Mouse (Mus musculus) liver, embryonic 12.5 days (tissue): ENCODE measurements around the gene Gm49378. TPM values are rescaled to one million over a fixed set of nuclear protein-coding genes. Genes with fewer than 3 reads are reported as not detected.

Experiments used
- ATAC-seq: fragments of 200-750 bp; cut with Nextera tagmentation; 2 replicates; pipeline ENCODE4 v1.8.0; 2017; ENCODE audit warnings: moderate number of reproducible peaks, mild to moderate bottlenecking, moderate library complexity
- H3K27ac ChIP-seq: fragments of 300-500 bp; sonication (generic); 2 replicates; pipeline ENCODE4 v1.5.1; 2016; ENCODE audit warnings: mild to moderate bottlenecking
- H3K27me3 ChIP-seq: fragments of 300-500 bp; sonication (generic); replicated peaks from 2 replicates; pipeline ENCODE4 v1.6.1; 2016; ENCODE audit warnings: mild to moderate bottlenecking, moderate library complexity
- H3K36me3 ChIP-seq: fragments of 300-500 bp; sonication (generic); 2 replicates; pipeline ENCODE4 v1.6.1; 2016; ENCODE audit warnings: mild to moderate bottlenecking, moderate library complexity
- H3K4me1 ChIP-seq: fragments of 300-500 bp; sonication (generic); 2 replicates; pipeline ENCODE4 v1.6.1; 2016
- H3K4me2 ChIP-seq: fragments of 300-500 bp; sonication (generic); 2 replicates; pipeline ENCODE4 v1.6.1; 2016; ENCODE audit warnings: mild to moderate bottlenecking, moderate library complexity
- H3K4me3 ChIP-seq: fragments of 300-500 bp; sonication (generic); 2 replicates; pipeline ENCODE4 v1.5.1; 2016; ENCODE audit warnings: mild to moderate bottlenecking, moderate library complexity
- H3K9ac ChIP-seq: fragments of 300-500 bp; sonication (generic); 2 replicates; pipeline ENCODE4 v1.6.1; 2016; ENCODE audit warnings: mild to moderate bottlenecking, moderate library complexity
- H3K9me3 ChIP-seq: fragments of 300-500 bp; sonication (generic); replicated peaks from 2 replicates; pipeline ENCODE4 v1.6.1; 2016; ENCODE audit warnings: mild to moderate bottlenecking, moderate library complexity
- WGBS: fragments of 180-500 bp; shearing (Covaris S2); methylation state at CpG from one replicate; pipeline ENCODE4 v1.1.7; 2016; ENCODE audit not compliant: insufficient replicate concordance; 5-methylcytosine and 5-hydroxymethylcytosine counted together
- polyA plus RNA-seq: library from polyadenylated mRNA; unstranded; fragments of >200 nt; fragmentation: Nextera tagmentation; extraction: Ambion mirVana; gene quantifications from 2 replicates; pipeline ENCODE4 v1.2.1, GENCODE M21; 2016

The Gm49378 gene
- polyA plus RNA-seq, 1 experiment from 2014 or later: 1.8 TPM

DNA sequence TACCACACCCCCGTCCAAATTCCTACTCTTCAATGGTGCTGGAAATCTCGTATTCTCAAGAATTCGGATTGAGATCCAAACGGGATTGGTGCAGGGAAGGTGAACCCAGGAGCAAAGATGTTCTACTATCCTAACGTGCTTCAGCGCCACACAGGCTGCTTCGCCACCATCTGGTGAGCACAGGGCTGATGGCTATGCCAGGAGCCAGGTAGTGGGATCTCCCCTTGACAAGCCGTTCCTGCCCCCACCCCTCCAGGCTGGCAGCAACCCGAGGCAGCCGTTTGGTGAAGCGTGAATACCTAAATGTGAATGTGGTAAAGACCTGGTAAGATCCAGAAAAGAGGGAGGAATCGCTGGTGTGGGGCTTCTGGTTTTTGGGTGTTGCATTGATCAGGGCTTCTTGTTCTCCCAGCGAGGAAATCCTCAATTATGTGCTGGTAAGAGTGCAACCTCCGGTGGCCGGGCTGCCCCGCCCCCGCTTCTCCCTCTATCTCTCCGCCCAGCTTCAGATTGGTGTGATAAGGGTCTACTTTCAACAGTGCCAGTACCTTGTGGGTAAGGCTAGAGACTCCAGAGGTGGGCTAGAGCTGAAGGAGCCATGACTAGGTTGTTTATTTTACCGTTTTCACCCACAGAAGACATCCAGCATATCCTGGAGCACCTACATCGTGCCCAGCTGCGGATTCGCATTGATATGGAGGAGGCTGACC, 19.1 kb downstream of the Gm49378 start:
- H3K4me1 ChIP-seq: peaks cover 74% of the 10 kb centered on the region
- no peaks in the 10 kb centered on the region for H3K27me3 ChIP-seq
- ATAC-seq: peak; percentile 62
- peak overlapping the region; percentile 58; the same call in 1 of the 2 replicates for H3K27ac ChIP-seq
- H3K9ac ChIP-seq: peak overlapping the region; percentile 54
- H3K9me3 ChIP-seq: no peaks in the 10 kb centered on the region
- peak overlapping the region; percentile 80 for H3K4me2 ChIP-seq
- H3K4me3 ChIP-seq: peak overlapping the region; percentile 46
- WGBS: 19% methylated on average over 22 of the region's 22 CpGs
- peaks cover 1% of the 10 kb centered on the region; the same call in 1 of the 2 replicates for H3K36me3 ChIP-seq

GRCm38 (mm10) chr14:55617822-55618221, 19.9 kb downstream of the Gm49378 start, which contains the start of gene Rec8:
Gene Rec8 (plus strand): TSS chr14:55618037.
- 22% methylated on average over 21 of the region's 21 CpGs for WGBS
- Histone ChIP-seq H3K4me2 (peak within 1 kb of the TSS; percentile 80), H3K9me3 (no peaks in the 10 kb centered on the region), H3K27me3 (no peaks in the 10 kb centered on the region), H3K36me3 (no peaks in the 10 kb centered on the region), H3K4me3 (peak within 1 kb of the TSS; percentile 46), H3K27ac (peak within 1 kb of the TSS; percentile 58), H3K9ac (peak within 1 kb of the TSS; percentile 54), H3K4me1 (peaks cover 81% of the 10 kb centered on the region)
- peak; percentile 65 for ATAC-seq

GRCm38 (mm10) chr14:55616844-55617243, 20.9 kb downstream of the Gm49378 start:
- WGBS: 65% methylated on average over 2 of the region's 2 CpGs
- Histone ChIP-seq H3K36me3 (no peaks in the 10 kb centered on the region), H3K9me3 (no peaks in the 10 kb centered on the region), H3K9ac (no peak overlapping the region), H3K27me3 (no peaks in the 10 kb centered on the region), H3K4me3 (no peak overlapping the region), H3K4me2 (no peak overlapping the region), H3K27ac (peak overlapping the region; percentile 72), H3K4me1 (peaks cover 76% of the 10 kb centered on the region)
- ATAC-seq: no peak

GRCm38 (mm10) chr14:55615876-55616275, 21.8 kb downstream of the Gm49378 start:
- no peak for ATAC-seq
- H3K9me3 ChIP-seq: no peaks in the 10 kb centered on the region
- H3K27me3 ChIP-seq: no peaks in the 10 kb centered on the region
- no peak overlapping the region for H3K4me2 ChIP-seq
- no peak overlapping the region for H3K4me3 ChIP-seq
- 72% methylated on average over 2 of the region's 2 CpGs for WGBS
- peaks cover 71% of the 10 kb centered on the region for H3K4me1 ChIP-seq
- peak overlapping the region; percentile 83 for H3K27ac ChIP-seq
- 0 out of 2 replicates have a peak overlapping the region, but pooled peaks have one; percentile 6 for H3K9ac ChIP-seq
- peaks cover 1% of the 10 kb centered on the region for H3K36me3 ChIP-seq

GRCm38 (mm10) chr14:55614565-55615178, 23.0 kb downstream of the Gm49378 start:
- Histone ChIP-seq H3K4me2 (peak overlapping the region; percentile 20; the same call in 1 of the 2 replicates), H3K4me1 (peaks cover 69% of the 10 kb centered on the region), H3K9ac (0 out of 2 replicates have a peak overlapping the region, but pooled peaks have one; percentile 28), H3K27ac (peak overlapping the region; percentile 83), H3K27me3 (no peaks in the 10 kb centered on the region), H3K9me3 (no peaks in the 10 kb centered on the region), H3K4me3 (no peak overlapping the region), H3K36me3 (peaks cover 11% of the 10 kb centered on the region)
- ATAC-seq: peak; percentile 84
- WGBS: 29% methylated on average over 7 of the region's 7 CpGs

- 69% methylated on average over 6 of the region's 6 CpGs for WGBS
- H3K27me3 ChIP-seq: no peaks in the 10 kb centered on the region
- H3K27ac ChIP-seq: peak overlapping the region; percentile 63; the same call in 1 of the 2 replicates
Observed at GRCm38 (mm10) chr14:55613346-55613745, 24.3 kb downstream of the Gm49378 start.

DNA sequence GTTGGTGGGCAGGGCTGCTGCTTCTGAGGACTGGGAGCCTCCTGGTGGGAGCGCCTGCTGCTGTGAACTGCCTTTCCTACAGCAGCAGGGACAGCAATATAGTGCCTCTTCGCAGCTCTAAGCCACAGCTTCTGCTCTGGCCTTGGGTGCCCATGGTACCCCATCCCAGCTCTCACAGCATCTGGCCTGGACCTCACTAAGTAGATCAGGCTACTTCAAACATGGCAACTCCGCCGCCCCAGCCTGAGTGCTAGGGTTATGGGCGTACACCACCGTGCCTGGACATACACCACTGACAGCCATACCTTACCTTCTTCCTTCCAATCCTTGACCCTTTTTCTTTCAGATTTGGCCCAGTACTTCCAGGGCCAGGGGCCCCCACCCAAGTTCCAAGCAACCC, 29.4 kb downstream of the Gm49378 start:
- Histone ChIP-seq H3K27me3 (no peaks in the 10 kb centered on the region), H3K27ac (no peak overlapping the region), H3K36me3 (peaks cover 61% of the 10 kb centered on the region), H3K4me1 (peaks cover 45% of the 10 kb centered on the region), H3K9me3 (no peaks in the 10 kb centered on the region), H3K9ac (no peak overlapping the region), H3K4me3 (no peak overlapping the region), H3K4me2 (no peak overlapping the region)
- 93% methylated on average over 6 of the region's 6 CpGs for WGBS
- no peak for ATAC-seq

More at GRCm38 (mm10) chr14:55613346-55613745, 24.3 kb downstream of the Gm49378 start:
- Histone ChIP-seq H3K4me1 (peaks cover 56% of the 10 kb centered on the region), H3K36me3 (peaks cover 24% of the 10 kb centered on the region), H3K4me3 (no peak overlapping the region), H3K9me3 (no peaks in the 10 kb centered on the region), H3K4me2 (no peak overlapping the region), H3K9ac (no peak overlapping the region)
- ATAC-seq: no peak

GRCm38 (mm10) chr14:55605743-55606459, 31.8 kb downstream of the Gm49378 start:
- ATAC-seq: peak; percentile 37; the same call in 1 of the 2 replicates
- Histone ChIP-seq H3K27ac (peak overlapping the region; percentile 72), H3K4me3 (peak overlapping the region; percentile 35), H3K4me2 (peak overlapping the region; percentile 70), H3K4me1 (peaks cover 46% of the 10 kb centered on the region), H3K9me3 (no peaks in the 10 kb centered on the region), H3K27me3 (no peaks in the 10 kb centered on the region), H3K9ac (peak overlapping the region; percentile 59), H3K36me3 (peaks cover 84% of the 10 kb centered on the region)
- WGBS: 72% methylated on average over 16 of the region's 16 CpGs

GRCm38 (mm10) chr14:55604823-55605222, 32.9 kb downstream of the Gm49378 start:
- H3K4me1 ChIP-seq: peaks cover 46% of the 10 kb centered on the region
- peaks cover 86% of the 10 kb centered on the region for H3K36me3 ChIP-seq
- peak overlapping the region; percentile 94 for H3K27ac ChIP-seq
- peak overlapping the region; percentile 63 for H3K4me3 ChIP-seq
- no peak for ATAC-seq
- no peaks in the 10 kb centered on the region for H3K27me3 ChIP-seq
- no peaks in the 10 kb centered on the region for H3K9me3 ChIP-seq
- peak overlapping the region; percentile 70 for H3K9ac ChIP-seq
- 87% methylated on average over 11 of the region's 11 CpGs for WGBS
- peak overlapping the region; percentile 70 for H3K4me2 ChIP-seq

- Histone ChIP-seq H3K36me3 (peaks cover 86% of the 10 kb centered on the region), H3K9ac (peak overlapping the region; percentile 72), H3K9me3 (no peaks in the 10 kb centered on the region), H3K27ac (peak overlapping the region; percentile 94), H3K4me2 (peak overlapping the region; percentile 70), H3K4me1 (peaks cover 46% of the 10 kb centered on the region), H3K4me3 (peak overlapping the region; percentile 63), H3K27me3 (no peaks in the 10 kb centered on the region)
- 16% methylated on average over 19 of the region's 19 CpGs for WGBS
- peak; percentile 94 for ATAC-seq
Observed at GRCm38 (mm10) chr14:55603633-55604576, 33.8 kb downstream of the Gm49378 start.

GRCm38 (mm10) chr14:55603271-55603632, 34.4 kb downstream of the Gm49378 start, which contains the start of gene Irf9:
Gene Irf9 (plus strand): TSS chr14:55603571.
- Histone ChIP-seq H3K36me3 (peaks cover 86% of the 10 kb centered on the region), H3K4me1 (peaks cover 46% of the 10 kb centered on the region), H3K27ac (peak within 1 kb of the TSS; percentile 94), H3K4me3 (peak within 1 kb of the TSS; percentile 63), H3K9me3 (no peaks in the 10 kb centered on the region), H3K27me3 (no peaks in the 10 kb centered on the region), H3K9ac (peak within 1 kb of the TSS; percentile 72), H3K4me2 (peak within 1 kb of the TSS; percentile 70)
- 81% methylated on average over 7 of the region's 7 CpGs for WGBS
- no peak for ATAC-seq
